Mouse (Mus musculus) lung, embryonic 14.5 days (tissue): Measurements from ENCODE around the gene Mgat4e. TPM values are rescaled to one million over a fixed set of nuclear protein-coding genes. Genes with fewer than 3 reads are reported as not detected.
A peak's percentile ranks its signal among the peaks of the same experiment; 100 is the strongest.

Source experiments
- ATAC-seq: fragments of 200-750 bp; cut with Nextera tagmentation; 2 replicates; pipeline ENCODE4 v1.8.0; 2017; ENCODE audit warnings: mild to moderate bottlenecking, moderate TSS enrichment, moderate library complexity; ENCODE audit not compliant: insufficient read depth
- DNase-seq: peaks from one replicate; pipeline ENCODE4 v3.0.0-alpha.2; 2015
- H3K27ac ChIP-seq: fragments of 300-500 bp; sonication (generic); 2 replicates; pipeline ENCODE4 v1.5.1; 2014; ENCODE audit warnings: low read depth, mild to moderate bottlenecking, moderate library complexity
- H3K27me3 ChIP-seq: fragments of 300-500 bp; sonication (generic); 2 replicates; pipeline ENCODE4 v1.6.1; 2014; ENCODE audit warnings: low read length, control low read depth; ENCODE audit not compliant: insufficient read depth
- H3K36me3 ChIP-seq: fragments of 300-500 bp; sonication (generic); 2 replicates; pipeline ENCODE4 v1.6.1; 2014; ENCODE audit warnings: control low read depth; ENCODE audit not compliant: insufficient read depth
- H3K4me1 ChIP-seq: fragments of 300-500 bp; sonication (generic); 2 replicates; pipeline ENCODE4 v1.6.1; 2014; ENCODE audit warnings: antibody characterized with exemption, control low read depth; ENCODE audit not compliant: insufficient read depth
- H3K4me2 ChIP-seq: fragments of 300-500 bp; sonication (generic); 2 replicates; pipeline ENCODE4 v1.6.1; 2014; ENCODE audit warnings: mild to moderate bottlenecking
- H3K4me3 ChIP-seq: fragments of 300-500 bp; sonication (generic); 2 replicates; pipeline ENCODE4 v1.5.1; 2014; ENCODE audit warnings: low read depth, low read length
- H3K9ac ChIP-seq: fragments of 300-500 bp; sonication (generic); 2 replicates; pipeline ENCODE4 v1.6.1; 2014
- H3K9me3 ChIP-seq: fragments of 300-500 bp; sonication (generic); 2 replicates; pipeline ENCODE4 v1.6.1; 2016; ENCODE audit warnings: low read depth, low read length, control low read depth
- CTCF ChIP-seq: IDR thresholded peaks from 2 replicates; pipeline ENCODE4 v1.5.1; 2016; ENCODE audit warnings: antibody characterized with exemption, low read depth
- WGBS: fragments of 180-500 bp; shearing (Covaris S2); extraction: QIAGEN DNeasy Blood & Tissue Kit; methylation state at CpG from one replicate; pipeline ENCODE4 v1.1.7; 2014; 5-methylcytosine and 5-hydroxymethylcytosine counted together
- polyA plus RNA-seq: library from polyadenylated mRNA; unstranded; fragments of >200 nt; fragmentation: Nextera tagmentation; extraction: Ambion mirVana; gene quantifications from 2 replicates; pipeline ENCODE4 v1.2.1, GENCODE M21; 2014

Mgat4e gene
- polyA plus RNA-seq, 1 experiment from 2014 or later, result not detected

DNA sequence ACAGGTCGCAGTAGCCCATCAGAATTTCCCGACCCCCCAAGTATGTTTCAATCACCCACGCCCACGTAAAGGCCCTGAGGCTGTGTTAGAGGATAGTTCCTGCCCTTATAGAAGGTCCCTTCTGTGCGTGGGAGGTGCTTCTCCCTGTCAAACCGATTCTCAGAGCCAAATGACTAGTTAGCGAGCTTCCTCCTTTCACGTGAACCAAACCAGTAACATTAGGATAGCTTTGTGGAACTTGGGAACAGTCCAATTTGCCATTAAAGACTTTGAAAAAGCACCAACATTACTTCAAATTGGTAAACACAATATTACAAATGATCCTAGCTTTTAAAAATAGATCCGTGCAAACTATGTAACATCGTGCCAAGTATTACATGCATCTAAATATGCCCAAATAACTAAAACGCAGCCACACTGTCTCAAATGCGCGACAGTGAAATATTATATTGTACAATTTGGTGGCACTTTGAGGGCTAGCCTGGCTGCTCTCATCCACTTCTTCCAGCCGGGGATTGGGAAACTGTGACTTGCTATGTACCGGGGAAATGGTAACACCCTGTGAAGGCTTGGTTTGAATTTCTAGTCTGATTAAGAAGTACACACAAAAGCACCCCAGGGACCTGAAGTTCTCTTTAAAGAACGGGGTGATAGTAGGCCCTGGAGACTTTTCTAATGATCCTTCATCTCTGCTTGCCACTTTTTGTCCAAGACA, 35.4 kb downstream of the Mgat4e start:
- Histone ChIP-seq H3K4me2 (peak overlapping the region; percentile 86), H3K4me1 (peaks cover 14% of the 10 kb centered on the region), H3K36me3 (0 out of 2 replicates have a peak, but pooled peaks cover 6% of the 10 kb centered on the region), H3K4me3 (peak overlapping the region; percentile 40), H3K27ac (peak overlapping the region; percentile 58), H3K9me3 (no peaks in the 10 kb centered on the region), H3K9ac (peak overlapping the region; percentile 51; the same call in 1 of the 2 replicates), H3K27me3 (peaks cover 8% of the 10 kb centered on the region; the same call in 1 of the 2 replicates)
- TF ChIP-seq CTCF, result no peak
- WGBS, result 33% methylated on average over 16 of the region's 16 CpGs
- ATAC-seq (no peak), DNase-seq (peak; percentile 61)

DNA sequence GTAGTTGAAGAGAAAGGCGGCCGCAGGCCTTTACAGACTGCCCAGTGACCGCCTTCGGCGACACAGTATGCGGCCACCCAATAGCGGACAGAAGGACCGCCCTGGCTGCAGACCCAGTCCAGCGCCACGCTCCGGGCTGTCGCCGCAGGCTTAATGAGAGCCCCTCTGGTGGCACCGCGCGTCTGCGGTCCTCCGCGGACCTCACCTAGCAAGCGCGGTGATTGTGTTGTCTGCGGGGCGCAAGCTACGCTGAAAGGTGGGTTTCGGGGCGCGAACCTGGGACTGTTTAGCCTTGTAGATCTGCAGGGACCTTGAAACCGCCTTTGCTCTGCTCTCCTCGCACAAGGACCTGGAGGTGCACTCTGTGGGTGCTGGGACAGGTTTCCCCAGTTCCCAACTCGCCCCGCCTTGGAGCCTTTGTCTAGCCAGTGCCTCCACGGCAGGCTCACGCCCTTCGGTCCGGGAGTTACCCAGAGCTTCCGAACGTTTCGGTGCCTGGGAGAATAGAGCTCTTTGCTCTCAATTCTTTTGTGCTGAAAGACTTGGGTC, 36.1 kb downstream of the Mgat4e start:
- WGBS, result 1% methylated on average over 38 of the region's 38 CpGs
- ATAC-seq (0 out of 2 replicates have a peak, but pooled peaks have one; percentile 24), DNase-seq (peak; percentile 67)
- H3K4me2 ChIP-seq, result peak overlapping the region; percentile 86
- H3K9me3 ChIP-seq, result no peaks in the 10 kb centered on the region
- 0 out of 2 replicates have a peak, but pooled peaks cover 6% of the 10 kb centered on the region for H3K36me3 ChIP-seq
- peak overlapping the region; percentile 40 for H3K4me3 ChIP-seq
- H3K9ac ChIP-seq, result peak overlapping the region; percentile 51
- peaks cover 14% of the 10 kb centered on the region for H3K4me1 ChIP-seq
- TF ChIP-seq CTCF, result no peak
- peak overlapping the region; percentile 58; the same call in 1 of the 2 replicates for H3K27ac ChIP-seq
- H3K27me3 ChIP-seq, result peaks cover 8% of the 10 kb centered on the region; the same call in 1 of the 2 replicates

DNA sequence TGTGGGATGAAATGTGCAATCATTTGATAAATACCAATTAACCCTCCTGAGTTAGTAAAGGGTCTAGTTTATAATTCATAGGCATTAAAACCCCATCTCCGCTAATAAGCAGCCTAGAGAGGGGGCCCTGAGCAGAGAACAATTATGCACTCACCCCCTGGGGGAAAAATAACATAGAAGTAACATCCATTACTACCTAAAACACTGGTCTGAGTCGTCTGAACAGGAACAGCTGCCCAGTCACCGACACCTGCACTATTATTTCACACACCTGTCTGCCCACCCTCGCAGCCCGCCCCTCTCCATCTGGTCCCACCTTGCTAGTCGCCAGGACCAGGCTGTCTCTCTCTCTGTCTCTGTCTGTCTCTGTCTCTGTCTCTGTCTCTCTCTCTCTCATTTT, 36.9 kb downstream of the Mgat4e start:
- ATAC-seq, result no peak
- Histone ChIP-seq H3K4me1 (peaks cover 14% of the 10 kb centered on the region), H3K27ac (no peak overlapping the region), H3K27me3 (peaks cover 8% of the 10 kb centered on the region; the same call in 1 of the 2 replicates), H3K4me3 (no peak overlapping the region; the same call in 1 of the 2 replicates), H3K9me3 (no peaks in the 10 kb centered on the region), H3K9ac (no peak overlapping the region), H3K36me3 (peaks cover 12% of the 10 kb centered on the region; the same call in 1 of the 2 replicates), H3K4me2 (peak overlapping the region; percentile 86)
- whole genome bisulfite sequencing, result 57% methylated on average over 6 of the region's 6 CpGs
- TF ChIP-seq CTCF, result no peak
- no peak for DNase-seq

DNA sequence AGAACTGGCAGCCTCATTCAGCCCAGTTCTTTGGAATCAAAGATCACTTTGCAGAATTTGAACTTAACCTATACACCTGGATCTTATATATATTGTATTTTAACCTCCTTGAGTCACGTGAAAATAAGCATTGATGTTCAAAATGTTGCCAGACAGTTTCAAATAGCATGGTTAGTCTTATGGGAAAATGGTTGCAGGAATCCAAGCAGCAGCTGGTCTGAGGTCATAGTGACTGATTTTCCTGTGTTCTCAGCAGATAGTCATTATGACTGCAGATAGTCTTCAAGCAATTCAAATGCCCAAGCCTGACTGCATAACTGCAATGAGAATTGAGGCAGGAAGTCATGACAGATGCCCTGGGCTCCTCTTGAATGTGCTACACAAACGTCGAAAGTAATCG, 37.3 kb downstream of the Mgat4e start:
- Histone ChIP-seq H3K27ac (no peak overlapping the region), H3K4me2 (no peak overlapping the region), H3K4me1 (peaks cover 14% of the 10 kb centered on the region), H3K36me3 (peaks cover 16% of the 10 kb centered on the region), H3K27me3 (peaks cover 8% of the 10 kb centered on the region; the same call in 1 of the 2 replicates), H3K9me3 (no peaks in the 10 kb centered on the region), H3K4me3 (no peak overlapping the region), H3K9ac (no peak overlapping the region)
- ATAC-seq (no peak), DNase-seq (no peak)
- TF ChIP-seq CTCF, result no peak
- 48% methylated on average over 4 of the region's 4 CpGs for WGBS

DNA sequence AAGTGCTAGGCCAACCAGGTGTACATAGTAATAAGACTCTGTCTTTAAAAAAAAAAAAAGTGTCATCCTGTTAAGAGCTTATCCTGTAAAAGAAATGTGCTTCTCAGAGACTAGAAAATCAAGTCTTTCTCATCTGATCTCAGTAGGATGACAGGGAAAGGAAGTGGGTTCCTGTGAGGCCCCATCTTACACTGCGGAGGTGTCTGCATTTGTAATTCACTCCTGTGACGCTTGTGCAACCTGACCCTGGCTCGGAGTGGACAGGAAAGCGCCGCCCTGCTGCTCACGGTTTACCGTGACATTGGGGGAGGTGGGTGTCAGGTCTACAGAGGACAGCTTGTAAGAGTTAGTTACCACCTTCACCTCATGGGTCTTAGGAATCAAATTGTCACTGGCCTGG, 39.5 kb downstream of the Mgat4e start:
- DNase-seq (no peak), ATAC-seq (no peak)
- 39% methylated on average over 7 of the region's 7 CpGs for WGBS

DNA sequence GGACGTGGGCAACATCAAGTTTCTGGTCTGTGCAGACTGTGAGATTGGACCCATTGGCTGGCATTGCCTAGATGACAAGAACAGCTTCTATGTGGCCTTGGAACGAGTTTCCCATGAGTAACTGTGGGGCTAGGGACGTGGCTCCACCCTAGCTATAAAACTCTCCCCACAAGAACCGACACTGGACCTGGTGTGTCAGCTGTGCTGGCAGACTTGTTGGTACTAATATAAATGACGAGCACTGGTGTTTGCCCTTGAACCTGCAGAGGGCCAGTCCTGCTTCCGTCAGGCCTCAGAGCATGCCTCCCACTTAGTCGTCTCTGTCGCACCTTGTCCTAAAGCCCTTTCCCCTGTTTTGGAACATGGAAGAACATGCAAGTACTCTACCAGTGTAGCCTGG, 43.3 kb downstream of the Mgat4e start:
- no peak overlapping the region for H3K27ac ChIP-seq
- DNase-seq (no peak), ATAC-seq (no peak)
- H3K4me1 ChIP-seq, result no peaks in the 10 kb centered on the region
- 88% methylated on average over 8 of the region's 8 CpGs for WGBS
- no peaks in the 10 kb centered on the region for H3K27me3 ChIP-seq
- H3K9me3 ChIP-seq, result no peaks in the 10 kb centered on the region
- H3K4me2 ChIP-seq, result no peak overlapping the region
- TF ChIP-seq CTCF, result no peak
- H3K36me3 ChIP-seq, result peaks cover 41% of the 10 kb centered on the region
- H3K4me3 ChIP-seq, result no peak overlapping the region
- H3K9ac ChIP-seq, result no peak overlapping the region

More for the DNA sequence above, 39.5 kb downstream of the Mgat4e start:
- H3K27ac ChIP-seq, result no peak overlapping the region
- no peak overlapping the region for H3K9ac ChIP-seq
- no peak for TF ChIP-seq CTCF
- peaks cover 6% of the 10 kb centered on the region for H3K4me1 ChIP-seq
- peaks cover 35% of the 10 kb centered on the region for H3K36me3 ChIP-seq
- no peaks in the 10 kb centered on the region for H3K9me3 ChIP-seq
- no peak overlapping the region for H3K4me2 ChIP-seq
- H3K4me3 ChIP-seq, result no peak overlapping the region
- H3K27me3 ChIP-seq, result peaks cover 8% of the 10 kb centered on the region; the same call in 1 of the 2 replicates

DNA sequence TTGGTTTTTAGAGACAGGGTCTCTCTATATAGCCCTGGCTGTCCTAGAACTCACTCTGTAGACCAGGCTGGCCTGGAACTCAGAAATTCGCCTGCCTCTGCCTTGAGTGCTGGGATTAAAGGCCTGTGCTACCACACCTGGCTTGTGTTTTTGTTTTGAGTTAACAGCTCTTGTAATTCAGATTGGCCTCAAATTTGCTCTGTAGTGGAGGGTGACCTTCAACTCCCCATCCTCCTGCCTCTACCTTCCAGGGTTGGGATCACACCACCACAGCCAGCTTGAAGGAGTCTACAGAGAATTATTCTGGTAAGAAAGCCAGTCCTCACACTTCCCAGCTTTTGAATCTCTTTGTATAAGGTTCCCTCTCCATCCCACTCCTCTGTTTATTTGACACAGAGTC, 48.6 kb downstream of the Mgat4e start:
- no peak for DNase-seq
- TF ChIP-seq CTCF, result no peak
- Histone ChIP-seq H3K9me3 (no peaks in the 10 kb centered on the region), H3K4me3 (no peak overlapping the region), H3K36me3 (peaks cover 19% of the 10 kb centered on the region), H3K27me3 (no peaks in the 10 kb centered on the region), H3K9ac (no peak overlapping the region), H3K27ac (no peak overlapping the region), H3K4me1 (0 out of 2 replicates have a peak, but pooled peaks cover 3% of the 10 kb centered on the region), H3K4me2 (no peak overlapping the region)
- ATAC-seq, result no peak
- 100% methylated on average over 1 of the region's 1 CpGs for WGBS
